Mouse (Mus musculus) hindbrain, embryonic 16.5 days (tissue): ENCODE data around the gene Pde9a. TPM values are rescaled to one million over a fixed set of nuclear protein-coding genes. Genes with fewer than 3 reads are reported as not detected.

ENCODE experiments used
- ATAC-seq: fragments of 200-750 bp; cut with Nextera tagmentation; 2 replicates; pipeline ENCODE4 v1.8.0; 2017; ENCODE audit warnings: moderate TSS enrichment, moderate library complexity
- H3K27ac ChIP-seq: fragments of 300-500 bp; sonication (generic); 2 replicates; pipeline ENCODE4 v1.5.1; 2014; ENCODE audit warnings: low read depth, mild to moderate bottlenecking, control low read depth, low read length, moderate library complexity
- H3K27me3 ChIP-seq: fragments of 300-500 bp; sonication (generic); replicated peaks from 2 replicates; pipeline ENCODE4 v1.6.1; 2014; ENCODE audit warnings: low read length; ENCODE audit not compliant: control insufficient read depth, insufficient read depth
- H3K36me3 ChIP-seq: fragments of 300-500 bp; sonication (generic); 2 replicates; pipeline ENCODE4 v1.6.1; 2014; ENCODE audit warnings: mild to moderate bottlenecking, low read length, moderate library complexity, mixed read lengths; ENCODE audit not compliant: control insufficient read depth, insufficient read depth
- H3K4me1 ChIP-seq: fragments of 300-500 bp; sonication (generic); 2 replicates; pipeline ENCODE4 v1.6.1; 2014; ENCODE audit warnings: low read depth, low read length; ENCODE audit not compliant: control insufficient read depth, insufficient read depth
- H3K4me2 ChIP-seq: fragments of 300-500 bp; sonication (generic); 2 replicates; pipeline ENCODE4 v1.6.1; 2014; ENCODE audit warnings: mild to moderate bottlenecking, low read length, control low read depth, moderate library complexity
- H3K4me3 ChIP-seq: fragments of 300-500 bp; sonication (generic); 2 replicates; pipeline ENCODE4 v1.5.1; 2014; ENCODE audit warnings: mild to moderate bottlenecking, low read length, control low read depth, moderate library complexity
- H3K9ac ChIP-seq: fragments of 300-500 bp; sonication (generic); 2 replicates; pipeline ENCODE4 v1.6.1; 2014; ENCODE audit warnings: low read depth, mild to moderate bottlenecking, control low read depth, low read length, moderate library complexity
- H3K9me3 ChIP-seq: fragments of 300-500 bp; sonication (generic); 2 replicates; pipeline ENCODE4 v1.6.1; 2014; ENCODE audit warnings: mild to moderate bottlenecking, low read length, moderate library complexity; ENCODE audit not compliant: control insufficient read depth
- WGBS: fragments of 180-500 bp; shearing (Covaris S2); extraction: QIAGEN DNeasy Blood & Tissue Kit; methylation state at CpG from one replicate; pipeline ENCODE4 v1.1.7; 2014; 5-methylcytosine and 5-hydroxymethylcytosine counted together
- polyA plus RNA-seq: library from polyadenylated mRNA; unstranded; fragments of >200 nt; fragmentation: Nextera tagmentation; extraction: Ambion mirVana; gene quantifications from 2 replicates; pipeline ENCODE4 v1.2.1, GENCODE M21; 2015

Pde9a gene
- polyA plus RNA-seq, 1 experiment from 2014 or later = 34.4 TPM

DNA sequence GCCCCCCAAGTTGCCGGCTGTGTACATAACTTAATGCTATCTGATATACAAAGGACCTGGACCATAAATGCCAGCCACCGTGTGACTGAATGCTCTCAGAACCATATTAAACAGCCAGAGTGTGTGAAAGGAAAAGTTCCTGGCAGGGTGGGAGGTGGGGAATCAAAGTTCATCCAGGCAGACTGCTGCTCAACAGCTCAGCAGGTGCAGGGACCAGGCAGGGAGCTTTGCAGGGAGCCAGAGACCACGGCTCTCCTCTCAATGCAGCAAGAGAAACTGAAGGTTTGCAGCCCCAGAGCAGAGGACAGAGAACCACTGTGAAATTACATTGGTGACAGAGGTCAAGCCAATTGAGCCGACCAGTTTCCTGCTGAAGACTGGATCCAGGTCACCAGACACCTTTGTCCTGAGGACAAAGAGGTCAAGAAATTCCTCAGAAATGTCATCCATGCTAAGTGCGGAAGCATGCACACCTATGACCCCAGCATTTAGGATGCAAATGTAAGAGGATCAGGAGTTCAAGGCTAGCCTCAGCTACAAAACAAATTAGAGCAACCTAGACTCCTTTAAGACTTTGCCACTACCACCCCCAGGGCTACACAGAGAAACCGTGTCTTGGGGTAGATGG is 101.5 kb downstream of the Pde9a start:
- Histone ChIP-seq H3K4me1 (no peaks in the 10 kb centered on the region; the same call in none of the 2 replicates), H3K9ac (no peak overlapping the region), H3K36me3 (no peaks in the 10 kb centered on the region), H3K4me2 (no peak overlapping the region), H3K4me3 (no peak overlapping the region), H3K27ac (peak overlapping the region; percentile 66; the same call in 1 of the 2 replicates), H3K9me3 (no peaks in the 10 kb centered on the region), H3K27me3 (no peaks in the 10 kb centered on the region)
- WGBS = 26% methylated on average over 6 of the region's 6 CpGs
- no peak for ATAC-seq

DNA sequence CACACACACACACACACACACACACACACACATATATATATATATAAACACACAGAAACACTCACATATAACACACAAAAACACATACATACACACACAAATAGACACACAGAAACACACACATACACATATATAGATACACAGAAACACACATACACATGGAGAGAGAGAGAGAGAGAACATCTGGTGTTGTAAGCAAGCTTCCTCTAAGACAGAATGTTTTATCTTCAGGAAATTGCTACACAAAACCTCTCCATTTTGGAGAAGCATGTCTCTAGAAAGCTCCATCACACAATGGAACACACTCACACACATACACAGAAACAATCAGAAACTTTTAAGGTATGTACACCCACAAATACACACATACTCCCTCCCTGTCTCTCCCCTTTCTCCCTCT is 105.3 kb downstream of the Pde9a start:
- no peak for ATAC-seq
- Histone ChIP-seq H3K27ac (no peak overlapping the region), H3K36me3 (peaks cover 7% of the 10 kb centered on the region), H3K9me3 (no peaks in the 10 kb centered on the region), H3K4me2 (no peak overlapping the region), H3K27me3 (no peaks in the 10 kb centered on the region), H3K9ac (no peak overlapping the region), H3K4me3 (no peak overlapping the region), H3K4me1 (no peaks in the 10 kb centered on the region; the same call in none of the 2 replicates)

DNA sequence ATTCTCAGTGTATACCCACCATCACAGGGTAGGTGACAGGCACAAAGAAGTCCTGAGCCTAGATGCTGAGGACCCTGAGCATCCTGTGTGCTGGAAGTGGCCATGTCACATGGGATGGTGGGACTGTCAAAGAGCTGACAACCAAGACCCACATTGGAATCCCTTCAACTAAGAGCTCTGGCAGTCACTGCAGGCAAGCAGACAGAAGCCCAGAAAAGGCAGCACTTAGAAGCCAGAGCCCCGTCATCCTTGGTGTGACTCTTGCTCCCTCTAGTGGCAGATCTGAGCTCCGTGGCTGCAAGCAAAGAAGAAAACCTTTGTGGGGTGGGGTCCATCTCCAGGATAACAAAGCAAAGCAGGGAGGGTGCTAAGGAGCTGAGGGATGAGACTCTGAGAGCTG is 106.4 kb downstream of the Pde9a start:
- WGBS = 0% methylated on average over 2 of the region's 2 CpGs
- peak; percentile 82 for ATAC-seq
- Histone ChIP-seq H3K9ac (no peak overlapping the region), H3K4me2 (no peak overlapping the region), H3K27me3 (no peaks in the 10 kb centered on the region), H3K36me3 (peaks cover 12% of the 10 kb centered on the region), H3K4me3 (no peak overlapping the region), H3K4me1 (no peaks in the 10 kb centered on the region; the same call in 1 of the 2 replicates), H3K27ac (no peak overlapping the region), H3K9me3 (no peaks in the 10 kb centered on the region)

DNA sequence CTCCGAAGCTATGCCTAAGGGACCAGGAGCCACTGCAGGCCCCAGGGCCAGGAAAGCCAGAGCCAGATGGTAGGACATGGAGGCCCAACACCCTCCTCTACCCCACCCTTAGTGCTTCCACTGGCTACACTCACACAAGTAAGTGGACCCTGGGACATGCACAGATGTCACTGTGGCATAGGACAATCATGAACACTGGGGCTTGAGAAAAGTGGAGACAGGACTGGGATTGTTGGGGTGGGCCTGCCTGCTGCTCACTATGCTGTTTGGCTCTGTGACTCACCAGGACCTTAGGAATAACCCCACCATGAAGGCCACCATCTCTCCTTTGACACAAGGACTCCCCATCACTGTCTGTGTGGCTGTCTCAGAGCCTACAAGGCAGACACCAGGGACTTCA is 109.0 kb downstream of the Pde9a start:
- WGBS = 86% methylated on average over 1 of the region's 1 CpGs
- ATAC-seq = no peak
- H3K4me1 ChIP-seq = no peaks in the 10 kb centered on the region; the same call in 1 of the 2 replicates
- H3K4me2 ChIP-seq = no peak overlapping the region
- H3K27ac ChIP-seq = no peak overlapping the region
- peaks cover 23% of the 10 kb centered on the region for H3K36me3 ChIP-seq
- H3K9ac ChIP-seq = no peak overlapping the region
- no peaks in the 10 kb centered on the region for H3K9me3 ChIP-seq
- H3K4me3 ChIP-seq = no peak overlapping the region
- H3K27me3 ChIP-seq = no peaks in the 10 kb centered on the region

DNA sequence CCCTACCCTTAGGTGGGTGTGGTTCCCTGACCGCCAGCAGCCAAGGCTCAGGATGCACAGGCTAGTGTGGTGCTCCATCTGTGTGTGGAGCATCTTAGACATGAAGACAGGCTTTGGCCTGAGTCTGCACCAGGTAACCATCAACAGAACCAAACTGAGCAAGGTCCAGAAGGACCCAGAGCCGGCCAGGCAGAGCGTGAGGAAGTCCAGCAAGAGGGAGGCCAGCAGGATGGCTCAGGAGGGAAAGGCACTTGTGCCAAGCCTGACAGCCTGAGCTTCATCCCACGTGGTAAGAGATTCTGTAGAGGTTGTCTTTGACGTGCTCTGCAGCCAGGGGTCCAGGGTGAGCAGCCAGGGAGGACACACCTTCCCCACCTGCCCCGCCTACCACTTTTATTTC is 111.7 kb downstream of the Pde9a start:
- Histone ChIP-seq H3K9ac (no peak overlapping the region), H3K27ac (no peak overlapping the region), H3K36me3 (peaks cover 38% of the 10 kb centered on the region), H3K4me3 (no peak overlapping the region), H3K4me2 (no peak overlapping the region), H3K4me1 (no peaks in the 10 kb centered on the region; the same call in 1 of the 2 replicates), H3K9me3 (no peaks in the 10 kb centered on the region), H3K27me3 (no peaks in the 10 kb centered on the region)
- 88% methylated on average over 6 of the region's 6 CpGs for WGBS
- no peak for ATAC-seq

DNA sequence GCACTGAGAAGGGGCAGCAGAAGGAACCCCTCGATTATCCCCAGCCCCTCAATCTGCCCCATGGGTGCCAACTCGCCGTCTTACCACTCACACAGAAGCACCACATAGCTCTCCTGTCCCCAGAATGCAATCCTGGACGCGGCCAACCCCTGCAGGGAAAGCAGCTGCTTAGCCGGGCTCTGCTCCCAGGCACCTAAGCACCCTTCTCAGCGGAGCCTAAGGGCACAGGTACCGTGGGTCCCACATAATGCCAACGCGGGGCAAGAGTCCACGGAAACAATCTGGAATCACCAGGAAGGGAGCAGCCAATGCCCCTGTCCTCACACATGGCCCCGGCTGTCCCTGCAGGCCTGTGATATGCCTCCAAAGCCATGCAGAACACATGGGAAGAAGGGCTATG is 113.7 kb downstream of the Pde9a start:
- ATAC-seq = no peak
- WGBS = 91% methylated on average over 12 of the region's 12 CpGs
- Histone ChIP-seq H3K27ac (no peak overlapping the region), H3K36me3 (peaks cover 46% of the 10 kb centered on the region), H3K4me2 (no peak overlapping the region), H3K9me3 (no peaks in the 10 kb centered on the region), H3K4me1 (peaks cover 1% of the 10 kb centered on the region; the same call in 1 of the 2 replicates), H3K27me3 (no peaks in the 10 kb centered on the region), H3K4me3 (no peak overlapping the region), H3K9ac (no peak overlapping the region)

DNA sequence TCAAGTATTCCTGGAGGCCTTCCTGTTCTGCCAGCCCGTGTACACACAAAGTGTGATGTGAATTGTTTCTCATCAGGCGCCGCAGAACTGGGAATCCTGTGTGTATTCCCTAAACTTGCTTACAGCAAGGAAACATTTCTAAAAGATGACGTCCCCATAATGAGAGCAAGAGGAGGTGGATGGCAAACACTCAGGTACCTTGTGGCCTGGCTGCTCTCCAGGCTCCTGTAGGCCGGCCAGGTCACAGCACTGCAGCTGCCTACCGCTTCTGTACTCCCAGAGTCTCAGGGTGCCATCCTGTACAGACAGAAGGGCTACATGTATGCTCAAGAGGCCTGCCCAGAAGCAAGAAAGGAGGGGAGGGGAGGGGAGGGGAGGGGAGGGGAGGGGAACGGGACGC is 114.4 kb downstream of the Pde9a start:
- WGBS = 90% methylated on average over 8 of the region's 8 CpGs
- Histone ChIP-seq H3K27ac (no peak overlapping the region), H3K4me1 (peaks cover 4% of the 10 kb centered on the region; the same call in 1 of the 2 replicates), H3K9me3 (no peaks in the 10 kb centered on the region), H3K36me3 (peaks cover 46% of the 10 kb centered on the region), H3K27me3 (no peaks in the 10 kb centered on the region), H3K4me3 (no peak overlapping the region), H3K4me2 (no peak overlapping the region), H3K9ac (no peak overlapping the region)
- no peak for ATAC-seq

DNA sequence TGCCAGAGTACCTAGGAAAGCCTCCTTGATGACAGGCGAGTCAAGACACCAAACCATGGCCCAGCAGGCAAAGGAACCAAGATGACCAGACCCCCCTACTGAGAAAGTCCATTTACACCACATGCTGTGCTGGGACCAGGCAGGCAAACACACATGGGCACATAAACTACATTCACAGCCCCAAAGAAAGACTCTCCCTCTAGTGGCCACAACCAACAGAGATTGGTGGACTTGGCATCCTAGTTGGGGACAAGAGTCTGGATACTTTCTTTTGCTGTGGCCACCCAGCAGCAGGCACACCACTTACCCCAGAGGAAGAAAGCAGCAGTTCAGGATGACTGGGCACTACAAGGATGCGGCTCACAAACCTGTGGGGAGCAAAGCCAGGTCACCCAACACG is 114.9 kb downstream of the Pde9a start:
- ATAC-seq = no peak
- Histone ChIP-seq H3K4me3 (no peak overlapping the region), H3K4me1 (peaks cover 4% of the 10 kb centered on the region; the same call in 1 of the 2 replicates), H3K27ac (no peak overlapping the region), H3K4me2 (no peak overlapping the region), H3K9me3 (no peaks in the 10 kb centered on the region), H3K27me3 (no peaks in the 10 kb centered on the region), H3K9ac (no peak overlapping the region), H3K36me3 (peaks cover 41% of the 10 kb centered on the region)
- WGBS = 85% methylated on average over 3 of the region's 3 CpGs

DNA sequence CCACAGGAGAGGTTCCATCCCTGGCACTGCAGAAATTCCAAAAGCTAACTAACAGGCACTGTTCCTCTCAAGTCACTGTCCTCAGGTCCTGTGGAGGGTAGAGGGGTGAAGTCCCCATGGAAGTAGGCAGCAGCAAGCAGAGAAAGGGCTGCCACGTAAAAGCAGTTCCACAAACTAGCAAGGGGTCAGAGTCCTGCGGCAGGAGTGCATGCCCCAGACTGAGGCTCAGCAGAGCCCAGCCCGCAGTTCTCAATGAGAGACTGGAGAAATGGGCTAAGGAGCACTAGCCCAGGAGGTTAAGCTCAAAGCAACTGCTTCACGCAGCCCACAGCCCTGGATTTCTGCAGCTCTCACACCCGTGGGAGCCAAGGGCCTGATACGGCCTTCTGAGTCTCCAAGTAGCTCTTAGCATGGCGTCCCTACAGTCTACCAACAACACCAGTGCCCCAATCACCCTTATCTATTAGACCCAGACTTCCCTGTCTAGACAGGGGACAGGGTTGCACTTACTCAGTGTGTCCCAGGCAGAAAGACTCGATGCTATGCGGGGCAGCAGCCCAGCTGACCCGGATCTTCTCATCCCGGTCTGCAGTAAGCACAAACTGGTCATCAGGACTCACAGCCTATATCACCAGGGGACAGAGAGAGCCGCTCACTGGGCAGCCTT is 116.4 kb downstream of the Pde9a start:
- no peaks in the 10 kb centered on the region for H3K27me3 ChIP-seq
- no peak overlapping the region for H3K9ac ChIP-seq
- no peak for ATAC-seq
- peaks cover 4% of the 10 kb centered on the region; the same call in 1 of the 2 replicates for H3K4me1 ChIP-seq
- no peak overlapping the region for H3K4me3 ChIP-seq
- WGBS = 96% methylated on average over 12 of the region's 12 CpGs
- no peak overlapping the region for H3K27ac ChIP-seq
- H3K4me2 ChIP-seq = no peak overlapping the region
- H3K9me3 ChIP-seq = no peaks in the 10 kb centered on the region
- peaks cover 37% of the 10 kb centered on the region for H3K36me3 ChIP-seq
